Mouse (Mus musculus) liver, embryonic 14.5 days (tissue): Measurements from ENCODE around the gene Fbxo17.

Source experiments
- CTCF ChIP-seq: IDR thresholded peaks from 2 replicates; pipeline ENCODE4 v1.5.1; 2016; ENCODE audit warnings: antibody characterized with exemption, low read depth, control low read depth
- EP300 ChIP-seq: IDR thresholded peaks from 2 replicates; pipeline ENCODE4 v1.6.1; 2016; ENCODE audit warnings: antibody characterized with exemption, low read depth

DNA sequence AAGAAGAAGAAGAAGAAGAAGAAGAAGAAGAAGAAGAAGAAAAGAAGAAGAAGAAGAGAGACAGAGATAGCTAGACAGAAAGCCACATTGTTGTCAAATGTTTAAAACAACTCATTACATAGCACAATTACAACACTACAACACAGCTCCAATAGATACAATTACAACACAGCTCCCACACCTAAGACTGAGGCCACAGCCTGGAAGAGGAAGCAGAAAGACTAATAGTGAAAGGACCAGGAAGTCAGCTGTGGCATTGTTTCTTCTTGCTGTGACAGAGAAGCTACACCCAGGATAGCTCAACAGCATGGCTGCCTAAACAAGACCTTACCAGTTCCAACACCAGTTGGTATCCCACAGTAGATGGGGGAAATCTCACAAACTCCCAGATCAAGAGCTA is 7.2 kb upstream of the Fbxo17 start:
- no peak for TF ChIP-seq CTCF
- no peak for TF ChIP-seq EP300
